Mouse (Mus musculus): Measurements from ENCODE around the gene Ass1. TPM values are rescaled to one million over a fixed set of nuclear protein-coding genes. Genes with fewer than 3 reads are reported as not detected.
A peak's percentile ranks its signal among the peaks of the same experiment; 100 is the strongest.

The Ass1 gene
- 10 to 100 TPM; 33.8 to 40.5 TPM for total RNA-seq (2021)
- long read RNA-seq, transcript Ass1-201 (16 exons, 1,696 nt): major isoform, 19 of 21 reads
- long read RNA-seq, partial matches to known transcripts: 2 of 21 reads
- long read RNA-seq, other reads (novel, unspliced or antisense): 0 of 21 reads

- DNase-seq (ENCODE audit: low spot score in 2 of 2): peak; percentile 25 to 50
Observed at GRCm38 (mm10) chr2:31469931-31470682, at the start of gene Ass1. Gene Ass1, plus strand, starts transcription at chr2:31470207.

DNA sequence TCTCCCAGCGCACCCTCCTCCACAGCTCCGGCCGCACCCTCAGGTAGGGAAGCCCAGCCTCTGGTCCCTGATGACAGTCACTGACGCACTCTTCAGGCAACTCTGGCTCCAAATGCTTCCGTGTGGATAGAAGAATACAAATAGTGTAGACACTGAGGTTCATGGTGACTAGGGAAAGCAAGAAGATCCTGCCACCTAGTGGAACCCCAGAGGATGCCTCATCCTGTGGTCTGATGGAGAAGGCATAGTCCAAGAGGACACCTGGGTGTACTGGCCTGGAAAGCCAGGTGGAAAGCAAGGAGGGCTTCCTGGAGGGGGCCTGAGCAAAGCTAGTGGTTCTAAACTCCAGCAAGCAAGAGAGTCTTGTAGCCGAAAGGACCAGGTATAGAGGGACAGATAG is 49.1 kb upstream of the Ass1 start:
- peak in 1 of 2 experiments; percentile 41 for DNase-seq (ENCODE audit: low spot score in 2 of 2)

DNA sequence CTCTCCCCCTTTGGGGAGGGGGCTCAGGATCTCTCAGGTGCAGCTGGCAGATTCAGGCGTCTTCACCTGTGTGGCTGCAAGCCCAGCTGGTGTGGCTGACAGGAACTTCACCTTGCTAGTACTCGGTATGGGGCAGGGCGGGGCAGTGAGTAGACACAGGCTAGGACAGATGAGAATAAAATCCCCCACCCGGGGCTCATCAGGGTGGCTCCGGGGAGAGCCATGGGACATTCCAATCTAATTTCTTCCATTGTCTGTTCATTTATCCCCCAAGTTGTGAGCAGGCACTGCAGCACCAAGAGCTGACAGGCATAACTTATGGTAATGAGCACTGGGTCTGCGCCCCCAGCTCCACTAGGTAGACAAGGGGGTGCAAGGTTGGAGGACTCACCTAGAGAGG is 47.4 kb upstream of the Ass1 start:
- no peak for DNase-seq (ENCODE audit: low spot score in 2 of 2)

GRCm38 (mm10) chr2:31431477-31431876 is 38.5 kb upstream of the Ass1 start:
- no peak for DNase-seq (ENCODE audit: low spot score in 2 of 2)

DNA sequence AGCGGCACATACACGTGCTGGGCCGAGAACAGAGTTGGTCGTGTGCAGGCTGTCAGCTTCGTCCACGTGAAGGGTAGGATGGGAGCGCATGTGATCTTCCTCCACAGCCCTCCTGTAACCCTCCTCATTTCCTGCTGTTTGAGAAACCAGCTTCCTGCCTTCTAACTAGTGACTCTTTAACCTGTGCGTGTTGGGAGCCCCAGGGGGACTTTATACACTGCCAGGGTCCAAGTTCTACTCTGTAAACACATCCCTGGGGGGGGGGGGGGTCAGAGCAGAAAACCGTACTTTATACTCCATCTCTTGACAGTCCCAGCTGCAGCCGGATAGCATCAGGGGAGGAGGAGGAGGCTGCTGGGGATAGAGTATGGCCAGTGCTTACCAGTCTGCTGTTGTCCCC is 35.3 kb upstream of the Ass1 start:
- no peak for DNase-seq (ENCODE audit: low spot score in 2 of 2)

DNA sequence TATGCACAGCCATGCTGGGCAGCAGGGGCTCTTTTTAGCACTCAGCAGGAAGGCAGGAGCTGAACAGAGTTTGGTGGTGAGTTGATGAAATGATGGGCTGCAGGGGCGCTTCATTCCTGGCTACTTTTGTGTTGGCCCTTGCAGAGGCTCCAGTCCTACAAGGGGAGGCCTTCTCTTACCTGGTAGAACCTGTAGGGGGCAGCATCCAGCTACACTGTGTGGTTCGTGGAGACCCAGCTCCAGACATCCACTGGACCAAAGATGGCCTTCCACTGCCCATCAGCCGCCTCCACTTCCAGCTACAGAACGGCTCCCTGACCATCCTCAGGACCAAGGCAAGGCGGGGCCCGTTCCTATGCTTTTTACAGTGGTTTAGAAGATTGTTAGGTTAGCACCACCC is 34.4 kb upstream of the Ass1 start:
- peak in 1 of 2 experiments; percentile 62 for DNase-seq (ENCODE audit: low spot score in 2 of 2)

DNA sequence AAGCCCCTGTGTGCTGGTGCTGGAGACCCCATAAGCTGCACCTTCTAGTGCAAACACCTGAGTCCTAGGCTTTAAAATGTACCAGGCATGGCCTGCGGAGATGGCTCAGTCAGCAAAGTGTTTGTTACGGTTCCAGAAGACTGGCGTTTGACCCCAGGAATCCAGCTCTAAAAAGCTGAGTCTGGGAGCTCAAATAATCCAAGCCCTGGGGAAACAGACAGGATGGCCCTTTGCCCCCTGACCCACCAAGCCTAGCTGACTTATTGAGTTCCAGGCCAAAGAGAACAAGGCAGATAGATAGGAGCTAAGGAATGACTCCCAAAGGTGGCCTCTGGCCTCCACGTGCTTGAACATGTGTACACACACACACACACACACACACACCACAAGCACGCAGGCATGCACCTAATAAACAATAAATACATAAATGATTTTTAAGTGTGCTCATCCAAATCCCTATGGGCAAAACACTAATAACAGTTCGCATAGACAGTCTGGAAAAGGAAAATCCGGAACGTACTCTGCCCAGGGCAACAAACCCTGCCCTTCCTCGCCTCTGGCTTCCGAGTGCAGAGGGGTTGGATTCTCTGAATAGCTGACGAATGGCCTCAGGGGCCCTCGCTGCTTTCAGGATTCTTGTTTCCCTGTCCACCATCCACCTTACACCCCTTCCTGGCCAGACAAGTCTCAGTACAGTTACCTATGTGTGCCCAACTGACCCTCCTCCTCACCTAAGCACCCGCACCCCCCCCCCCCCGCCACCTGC is 32.3 kb upstream of the Ass1 start:
- DNase-seq (ENCODE audit: low spot score in 2 of 2): no peak

DNA sequence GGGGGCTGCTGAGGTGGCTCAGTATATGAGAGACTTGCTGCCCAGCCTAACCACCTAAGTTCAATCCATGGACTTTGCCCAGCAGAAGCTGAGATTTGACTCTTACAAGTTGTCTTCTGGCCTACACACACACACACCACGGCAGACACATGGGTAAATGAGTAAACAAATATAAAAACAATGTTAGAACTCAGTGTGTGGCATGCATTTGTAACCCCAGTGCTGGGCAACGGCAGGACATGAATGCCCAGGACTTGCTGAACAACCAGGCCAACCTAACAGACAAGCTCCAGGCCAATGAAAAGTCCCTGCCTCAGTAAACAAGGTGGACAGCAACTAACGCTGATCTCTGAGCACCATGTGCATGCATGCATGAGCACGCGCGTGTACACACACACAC is 30.4 kb upstream of the Ass1 start:
- no peak for DNase-seq (ENCODE audit: low spot score in 2 of 2)

- peak; percentile 67 to 85 for DNase-seq (ENCODE audit: low spot score in 2 of 2)
Observed at GRCm38 (mm10) chr2:31442480-31443160, 27.4 kb upstream of the Ass1 start.

GRCm38 (mm10) chr2:31446036-31446435 is 24.0 kb upstream of the Ass1 start:
- no peak for DNase-seq (ENCODE audit: low spot score in 2 of 2)

GRCm38 (mm10) chr2:31446456-31446855 is 23.6 kb upstream of the Ass1 start:
- DNase-seq (ENCODE audit: low spot score in 2 of 2): no peak

DNA sequence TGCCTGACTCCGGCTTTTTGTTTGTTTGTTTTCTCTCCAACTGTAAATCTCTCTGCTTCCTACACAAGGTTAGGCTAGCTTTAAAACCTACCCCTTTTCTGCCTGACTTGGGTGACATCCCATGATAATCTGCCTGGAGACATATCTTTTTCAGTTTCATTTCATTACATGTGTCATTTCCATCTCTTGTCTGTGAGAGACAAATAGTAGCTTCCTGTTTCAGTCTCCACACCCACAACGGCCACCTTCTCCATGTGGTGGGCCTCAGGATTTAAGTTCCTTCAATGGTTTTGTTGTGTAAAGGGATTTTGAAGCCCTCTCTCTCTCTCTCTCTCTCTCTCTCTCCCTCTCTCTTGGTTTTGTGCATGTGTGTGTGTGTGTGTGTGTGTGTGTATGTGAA is 22.5 kb upstream of the Ass1 start:
- no peak for DNase-seq (ENCODE audit: low spot score in 2 of 2)

DNA sequence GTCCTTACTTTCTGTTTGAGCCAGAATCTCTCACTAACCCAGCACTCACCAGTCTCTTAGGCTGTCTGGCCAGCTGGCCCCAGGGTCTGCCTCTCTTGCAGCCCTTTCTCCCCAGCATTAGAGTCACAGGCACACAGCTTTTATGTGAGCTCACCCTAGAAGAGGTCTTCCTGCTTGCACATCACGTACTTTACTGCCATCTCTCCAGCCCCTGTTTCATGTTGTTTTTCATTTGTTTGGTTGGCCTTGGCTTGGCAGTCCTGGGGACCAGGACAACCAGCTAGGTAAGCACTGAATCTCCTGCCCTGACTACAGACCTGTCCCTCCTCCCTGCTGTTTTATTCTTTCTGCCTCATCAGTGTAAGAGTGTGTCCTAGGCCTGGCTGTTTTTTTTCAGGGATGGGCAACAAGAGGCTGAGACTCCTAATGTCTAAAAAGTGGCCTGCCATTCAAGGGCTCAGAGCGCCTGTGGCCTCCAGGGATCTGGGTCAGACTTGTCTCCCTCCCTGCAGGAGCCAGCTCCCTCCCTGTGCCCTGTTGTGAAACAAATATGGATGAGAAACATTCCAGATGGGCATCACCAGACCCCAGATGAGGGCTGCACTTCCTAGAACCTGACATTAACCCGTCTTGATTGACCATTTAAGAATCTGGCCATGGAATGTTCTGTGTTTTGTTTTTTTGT is 21.1 kb upstream of the Ass1 start:
- no peak for DNase-seq (ENCODE audit: low spot score in 2 of 2)

- DNase-seq (ENCODE audit: low spot score in 2 of 2): peak; percentile 39 to 58
Observed at GRCm38 (mm10) chr2:31449441-31449815, 20.6 kb upstream of the Ass1 start.

GRCm38 (mm10) chr2:31449902-31450301 is 20.1 kb upstream of the Ass1 start:
- no peak for DNase-seq (ENCODE audit: low spot score in 2 of 2)

DNA sequence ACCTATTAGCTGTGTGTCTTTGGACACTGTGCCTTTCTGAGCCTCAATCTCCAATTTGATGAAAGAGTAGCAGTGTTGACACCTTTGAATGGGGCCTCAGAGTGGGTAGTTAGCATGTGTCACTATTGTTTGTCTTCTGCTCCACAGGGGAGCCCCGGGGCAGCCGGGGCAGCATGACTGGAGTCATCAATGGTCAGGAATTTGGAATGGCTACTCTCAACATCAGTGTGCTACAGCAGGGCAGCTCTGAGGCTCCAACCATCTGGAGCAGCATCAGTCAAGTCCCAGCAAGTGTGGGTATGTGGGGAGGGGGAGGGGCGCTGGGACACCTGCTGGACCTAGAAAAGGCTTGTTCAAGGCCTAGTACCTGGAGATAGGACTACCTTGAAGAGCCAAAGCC is 19.3 kb upstream of the Ass1 start:
- no peak for DNase-seq (ENCODE audit: low spot score in 2 of 2)

DNA sequence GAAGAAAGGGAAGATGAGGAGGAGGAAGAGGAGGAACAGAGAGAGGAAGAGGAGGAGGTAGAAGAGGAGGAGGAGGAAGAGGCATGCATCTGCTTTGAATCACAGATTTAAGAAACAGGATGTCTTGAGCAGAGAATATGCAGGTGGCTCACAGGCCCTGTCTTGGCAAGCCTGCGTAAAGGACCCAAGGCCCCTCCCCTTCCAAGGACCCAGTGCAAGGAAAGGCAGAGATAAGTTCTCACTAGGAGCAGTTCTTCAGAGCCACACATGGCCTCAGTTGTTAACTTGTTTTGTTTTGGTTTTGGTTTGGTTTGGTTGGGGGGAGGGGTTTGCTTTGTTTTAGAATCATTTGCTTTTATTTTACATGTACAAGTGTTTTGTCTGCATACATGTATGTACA is 18.5 kb upstream of the Ass1 start:
- no peak for DNase-seq (ENCODE audit: low spot score in 2 of 2)

DNA sequence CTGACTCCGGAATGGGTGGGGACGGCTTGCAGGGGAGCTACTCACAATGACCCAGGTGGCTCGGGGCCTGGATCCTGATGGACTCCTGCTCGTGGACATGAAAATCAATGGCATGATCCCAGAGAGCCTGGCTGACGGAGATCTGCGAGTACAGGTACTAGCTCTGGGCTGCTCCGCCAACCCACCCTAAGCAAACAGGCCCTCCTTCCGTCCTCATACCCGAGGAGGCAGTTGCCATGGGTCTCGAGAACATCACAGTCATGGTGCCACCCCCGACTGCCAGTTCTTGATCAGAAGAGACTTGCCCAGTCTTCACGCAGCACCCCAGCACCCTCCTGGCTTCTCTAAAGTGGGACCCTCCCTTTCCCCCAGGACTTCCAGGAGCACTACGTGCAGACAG is 17.0 kb upstream of the Ass1 start:
- no peak for DNase-seq (ENCODE audit: low spot score in 2 of 2)

DNA sequence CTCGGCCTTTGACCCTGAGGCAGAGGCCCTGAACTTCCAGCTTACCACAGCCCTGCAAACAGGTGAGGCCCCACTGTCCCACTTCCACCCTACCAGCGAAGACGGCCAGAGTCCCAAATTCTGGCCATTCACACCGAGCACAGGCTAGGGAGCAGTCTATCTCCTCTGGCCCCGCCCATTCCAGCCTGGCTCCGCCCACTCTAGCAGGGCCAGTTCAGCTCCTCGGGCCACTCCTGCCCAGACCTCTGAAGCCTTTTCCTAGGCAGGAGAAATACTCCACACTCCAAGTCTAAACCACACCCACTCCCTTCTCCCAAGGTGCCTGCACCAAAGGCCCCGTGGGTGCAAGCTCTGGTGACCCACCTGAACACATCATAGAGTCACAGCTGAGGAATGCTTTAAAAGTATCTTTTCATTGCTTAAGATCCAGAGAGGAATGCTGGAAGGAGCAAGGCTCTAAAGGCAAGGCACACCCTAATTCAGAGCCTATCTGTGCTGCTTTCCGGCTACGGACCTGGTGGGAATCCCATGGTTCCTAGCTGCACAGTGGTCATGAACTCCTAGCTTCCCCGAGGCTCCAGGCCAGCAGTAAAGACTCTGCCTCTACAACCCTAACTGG is 16.3 kb upstream of the Ass1 start:
- DNase-seq (ENCODE audit: low spot score in 2 of 2): no peak

- DNase-seq (ENCODE audit: low spot score in 2 of 2): peak in 1 of 2 experiments; percentile 33
Observed at GRCm38 (mm10) chr2:31454280-31454679, 15.7 kb upstream of the Ass1 start.

DNA sequence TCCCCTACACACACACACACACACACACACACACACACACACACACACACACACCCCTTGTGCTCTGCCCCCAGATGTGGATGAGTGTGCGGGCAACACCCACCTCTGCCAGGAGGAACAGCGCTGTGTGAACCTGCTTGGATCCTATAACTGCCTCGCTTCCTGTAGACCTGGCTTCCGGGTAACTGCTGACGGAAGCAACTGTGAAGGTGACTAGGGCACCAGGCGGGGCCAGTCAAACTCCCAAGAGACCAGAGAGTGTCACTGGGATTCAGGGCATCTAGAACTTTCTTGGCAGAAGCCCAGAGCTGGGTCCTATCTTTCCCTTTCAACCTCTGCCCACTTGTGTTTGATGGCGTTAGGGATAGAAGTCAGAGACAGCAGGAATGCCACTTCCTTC is 14.6 kb upstream of the Ass1 start:
- DNase-seq (ENCODE audit: low spot score in 2 of 2): no peak
